In genomic region chr17:86795773-86796172, GRCm38 (mm10) we compare ENCODE assay signal across 30 mouse cellular contexts. TPM values are rescaled to one million over a fixed set of nuclear protein-coding genes. Genes with fewer than 3 reads are reported as not detected.
DNase-seq lines count a peak whose midpoint lies in the region; ATAC-seq and TF ChIP-seq lines count a peak whose summit lies in the region.
"Had no signal": no experiment of that assay in that cellular context is flagged by ENCODE, and none has a peak within 500 bp of the region (broad histone marks: within the 10 kb centered on the region; RNA-seq: fewer than 3 reads in every experiment).

No protein-coding gene starts in this region.

- no peak for DNase-seq in gastrocnemius, adult 2 months
- no peak for DNase-seq in gastrocnemius, adult 18-20 months (ENCODE audit: low spot score)
- DNase-seq in kidney, adult 8-10 months: peak; percentile 24 to 47
- DNase-seq in kidney, postnatal 36 days: peak; percentile 49 to 54
- no peak for DNase-seq in kidney, postnatal 14 days
- DNase-seq in adipocyte (ENCODE audit: low spot score): peak; percentile 23
- no peak for DNase-seq in cerebellum, postnatal 10 days
- DNase-seq: adrenal gland, adult 2 months; adrenal gland, postnatal 10 days; adrenal gland, postnatal 25 days; B cell, adult 2 months; cerebellum, adult 11-12 months; cerebellum, adult 2 months; cerebellum, adult 9-10 months; cerebellum, postnatal 14 days; cerebellum, postnatal 36 days; embryo, embryonic 11 days had no signal

- intact Hi-C loops in gastrocnemius, adult 2 months (cut with DNase I): no loop called here

- H3K4me2 ChIP-seq in kidney, embryonic 14.5 days (replicated peaks; ENCODE audit: low read depth, low read length): no peak overlapping the region
- H3K4me2 ChIP-seq: embryonic facial prominence, embryonic 13.5 days; embryonic facial prominence, embryonic 15.5 days; forebrain, embryonic 12.5 days had no signal

- no peak for ATAC-seq in kidney, embryonic 14.5 days (ENCODE audit: low FRiP score, low TSS enrichment)
- ATAC-seq: activated CD4-positive, CD25-positive, alpha-beta regulatory T cell, adult 4 months; CD4-positive, CD25-positive, alpha-beta regulatory T cell, adult 4 months; forebrain, embryonic 14.5 days; forebrain, embryonic 16.5 days; Patski had no signal

- 72% methylated on average over 5 of the region's 5 CpGs for WGBS in kidney, embryonic 14.5 days

- no peak overlapping the region for H3K9ac ChIP-seq in kidney, embryonic 14.5 days (ENCODE audit: low read depth, low read length)
- H3K9ac ChIP-seq: embryonic facial prominence, embryonic 13.5 days; embryonic facial prominence, embryonic 15.5 days; forebrain, embryonic 12.5 days had no signal

- TF ChIP-seq CTCF in gastrocnemius, adult 2 months (IDR thresholded peaks at IDR 0.05): no peak

- H3K27ac ChIP-seq in gastrocnemius, adult 2 months: peak overlapping the region; percentile 89
- no peak overlapping the region for H3K27ac ChIP-seq in kidney, embryonic 14.5 days (ENCODE audit: low read depth, low read length)
- H3K27ac ChIP-seq: embryonic facial prominence, embryonic 13.5 days; embryonic facial prominence, embryonic 15.5 days; forebrain, embryonic 10.5 days; forebrain, embryonic 12.5 days had no signal

- no peaks in the 10 kb centered on the region for H3K9me3 ChIP-seq in kidney, embryonic 14.5 days (ENCODE audit: control insufficient read depth, low read length)
- H3K9me3 ChIP-seq: embryonic facial prominence, embryonic 13.5 days; embryonic facial prominence, embryonic 15.5 days; forebrain, embryonic 10.5 days; forebrain, embryonic 12.5 days had no signal

- H3K36me3 ChIP-seq in kidney, embryonic 14.5 days (ENCODE audit: control insufficient read depth, insufficient read depth, low read length): no peaks in the 10 kb centered on the region
- H3K36me3 ChIP-seq: embryonic facial prominence, embryonic 13.5 days; embryonic facial prominence, embryonic 15.5 days; forebrain, embryonic 10.5 days; forebrain, embryonic 12.5 days; G1E had no signal

- no peaks in the 10 kb centered on the region for H3K27me3 ChIP-seq in kidney, embryonic 14.5 days (ENCODE audit: control insufficient read depth, insufficient read depth, low read length)
- H3K27me3 ChIP-seq: CH12.LX; embryonic facial prominence, embryonic 13.5 days; embryonic facial prominence, embryonic 15.5 days; forebrain, embryonic 12.5 days; Patski had no signal

- H3K4me3 ChIP-seq in gastrocnemius, adult 2 months: no peak overlapping the region
- H3K4me3 ChIP-seq in kidney, embryonic 14.5 days (ENCODE audit: low read length): no peak overlapping the region
- H3K4me3 ChIP-seq: embryonic facial prominence, embryonic 13.5 days; embryonic facial prominence, embryonic 15.5 days; erythroblast, embryonic 14.5 days; forebrain, embryonic 10.5 days; forebrain, embryonic 12.5 days had no signal

- no peaks in the 10 kb centered on the region for H3K4me1 ChIP-seq in kidney, embryonic 14.5 days (ENCODE audit: control insufficient read depth, insufficient read depth, low read length)
- H3K4me1 ChIP-seq: forebrain, embryonic 12.5 days had no signal

RNA-seq across cellular contexts. Expression of gene Epas1, which starts 42.3 kb away (rescaled TPM):
- total RNA-seq in gastrocnemius, adult 2 months (2021): 100 to 1,000 TPM in 1 of 2 experiments, 10 to 100 TPM in 1; 96.6 to 127 TPM
- total RNA-seq in gastrocnemius, adult 18-20 months (2021): 100 to 1,000 TPM in 1 of 2 experiments, 10 to 100 TPM in 1; 97.7 to 101 TPM
- polyA plus RNA-seq in kidney, embryonic 14.5 days (2014; fragmentation: Nextera tagmentation; extraction: Ambion mirVana): 8.6 and 12.8 TPM in 2 replicates
- polyA plus RNA-seq: G1E had no signal

Comparison
In these comparisons a context has a peak if more than half of its experiments do, and no peak if none do; other contexts are left out.
1. DNase-seq: peak in kidney, adult 8-10 months (2 of 2), kidney, postnatal 36 days (2 of 2) and adipocyte (single experiment); none in gastrocnemius, adult 2 months (single experiment), gastrocnemius, adult 18-20 months (single experiment), kidney, postnatal 14 days (single experiment) and cerebellum, postnatal 10 days (0 of 2).